Mouse (Mus musculus) limb, embryonic 13.5 days (tissue): ENCODE results near the gene Klhdc7a. TPM values are rescaled to one million over a fixed set of nuclear protein-coding genes. Genes with fewer than 3 reads are reported as not detected.

Experiments used
- ATAC-seq: fragments of 200-750 bp; cut with Nextera tagmentation; 2 replicates; pipeline ENCODE4 v1.8.0; 2017; ENCODE audit warnings: low read depth, moderate number of reproducible peaks, moderate TSS enrichment; ENCODE audit not compliant: low FRiP score
- H3K27ac ChIP-seq: fragments of 300-500 bp; sonication (generic); 2 replicates; pipeline ENCODE4 v1.5.1; 2015; ENCODE audit warnings: inconsistent platforms, mild to moderate bottlenecking, moderate library complexity
- H3K27me3 ChIP-seq: fragments of 300-500 bp; sonication (generic); 2 replicates; pipeline ENCODE4 v1.6.1; 2015; ENCODE audit warnings: mild to moderate bottlenecking, inconsistent platforms
- H3K36me3 ChIP-seq: fragments of 300-500 bp; sonication (generic); 2 replicates; pipeline ENCODE4 v1.6.1; 2015; ENCODE audit warnings: inconsistent platforms, mild to moderate bottlenecking, moderate library complexity
- H3K4me1 ChIP-seq: fragments of 300-500 bp; sonication (generic); 2 replicates; pipeline ENCODE4 v1.6.1; 2015; ENCODE audit warnings: inconsistent platforms
- H3K4me2 ChIP-seq: fragments of 300-500 bp; sonication (generic); replicated peaks from 2 replicates; pipeline ENCODE4 v1.6.1; 2015; ENCODE audit warnings: inconsistent platforms, mild to moderate bottlenecking, moderate library complexity
- H3K4me3 ChIP-seq: fragments of 300-500 bp; sonication (generic); 2 replicates; pipeline ENCODE4 v1.5.1; 2015; ENCODE audit warnings: moderate library complexity, mild to moderate bottlenecking, inconsistent platforms
- H3K9ac ChIP-seq: fragments of 300-500 bp; sonication (generic); 2 replicates; pipeline ENCODE4 v1.6.1; 2015; ENCODE audit warnings: mild to moderate bottlenecking, inconsistent platforms
- H3K9me3 ChIP-seq: fragments of 300-500 bp; sonication (generic); 2 replicates; pipeline ENCODE4 v1.6.1; 2016; ENCODE audit warnings: inconsistent platforms
- WGBS: fragments of 180-500 bp; shearing (Covaris S2); methylation state at CpG from one replicate; pipeline ENCODE4 v1.1.7; 2015; 5-methylcytosine and 5-hydroxymethylcytosine counted together
- polyA plus RNA-seq: library from polyadenylated mRNA; unstranded; fragments of >200 nt; fragmentation: Nextera tagmentation; extraction: Ambion mirVana; gene quantifications from 2 replicates; pipeline ENCODE4 v1.2.1, GENCODE M21; 2015

Klhdc7a gene
- 0.04 TPM in 1 of 2 replicates, not detected in the other for polyA plus RNA-seq

GRCm38 (mm10) chr4:139967922-139968321 is at the start of gene Klhdc7a:
Gene Klhdc7a (minus strand): TSS chr4:139968026.
- Histone ChIP-seq H3K36me3 (no peaks in the 10 kb centered on the region), H3K4me2 (no peak within 1 kb of the TSS), H3K4me1 (peaks cover 18% of the 10 kb centered on the region), H3K4me3 (no peak within 1 kb of the TSS), H3K9ac (no peak within 1 kb of the TSS), H3K27ac (no peak within 1 kb of the TSS), H3K27me3 (peaks cover 16% of the 10 kb centered on the region), H3K9me3 (no peaks in the 10 kb centered on the region)
- no peak for ATAC-seq
- 32% methylated on average over 4 of the region's 4 CpGs for WGBS

GRCm38 (mm10) chr4:140015916-140016315 is 48.1 kb upstream of the Klhdc7a start:
- Histone ChIP-seq H3K9me3 (no peaks in the 10 kb centered on the region), H3K4me1 (0 out of 2 replicates have a peak, but pooled peaks cover 8% of the 10 kb centered on the region), H3K36me3 (no peaks in the 10 kb centered on the region), H3K4me3 (no peak overlapping the region), H3K27me3 (peaks cover 14% of the 10 kb centered on the region), H3K9ac (no peak overlapping the region), H3K4me2 (no peak overlapping the region), H3K27ac (no peak overlapping the region)
- no peak for ATAC-seq
- 25% methylated on average over 7 of the region's 7 CpGs for WGBS

DNA sequence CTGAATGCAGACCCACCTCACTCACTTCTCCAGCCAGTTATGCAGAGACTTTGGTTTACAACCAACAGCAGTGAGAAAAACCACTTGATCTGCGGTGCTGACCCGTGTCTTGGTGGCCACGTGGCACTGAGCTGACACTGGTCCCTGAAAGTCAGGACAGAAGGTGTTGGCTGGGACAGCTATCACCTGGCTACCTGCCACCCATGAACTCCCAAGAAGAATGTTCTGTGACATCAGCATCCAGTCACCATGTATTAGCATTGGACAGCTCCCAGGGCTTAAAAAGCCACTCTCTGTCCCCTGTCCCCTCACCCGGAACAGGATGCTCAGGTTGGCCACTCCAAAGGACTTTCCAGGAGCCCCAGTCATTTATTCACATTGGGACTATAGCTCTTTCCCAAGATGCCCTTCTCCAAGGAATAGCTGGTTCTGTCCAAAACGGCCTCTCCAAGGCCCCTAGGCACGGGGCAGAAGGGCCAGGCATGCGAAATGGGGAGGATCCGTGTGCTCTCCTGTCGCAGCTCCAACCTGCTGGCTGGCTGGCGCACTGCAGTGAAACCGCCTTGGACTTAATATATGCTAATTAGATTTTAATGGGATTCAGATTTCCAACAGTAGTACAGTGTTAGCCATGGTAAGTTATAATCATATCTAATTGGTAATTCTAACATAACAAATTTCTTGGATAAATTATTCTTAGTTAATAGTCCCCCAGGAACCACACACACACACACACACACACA is 43.1 kb upstream of the Klhdc7a start:
- Histone ChIP-seq H3K27me3 (peaks cover 46% of the 10 kb centered on the region), H3K27ac (no peak overlapping the region), H3K4me1 (0 out of 2 replicates have a peak, but pooled peaks cover 4% of the 10 kb centered on the region), H3K4me3 (no peak overlapping the region), H3K36me3 (no peaks in the 10 kb centered on the region), H3K4me2 (no peak overlapping the region), H3K9ac (no peak overlapping the region), H3K9me3 (no peaks in the 10 kb centered on the region)
- 67% methylated on average over 11 of the region's 11 CpGs for WGBS
- no peak for ATAC-seq

- Histone ChIP-seq H3K4me2 (peak overlapping the region; percentile 49), H3K4me3 (0 out of 2 replicates have a peak overlapping the region, but pooled peaks have one; percentile 13), H3K4me1 (no peaks in the 10 kb centered on the region), H3K9me3 (no peaks in the 10 kb centered on the region), H3K9ac (no peak overlapping the region), H3K27me3 (peaks cover 89% of the 10 kb centered on the region), H3K27ac (no peak overlapping the region), H3K36me3 (no peaks in the 10 kb centered on the region)
- no peak for ATAC-seq
- WGBS: 17% methylated on average over 5 of the region's 5 CpGs
Observed at GRCm38 (mm10) chr4:140004932-140005331, 37.1 kb upstream of the Klhdc7a start.

DNA sequence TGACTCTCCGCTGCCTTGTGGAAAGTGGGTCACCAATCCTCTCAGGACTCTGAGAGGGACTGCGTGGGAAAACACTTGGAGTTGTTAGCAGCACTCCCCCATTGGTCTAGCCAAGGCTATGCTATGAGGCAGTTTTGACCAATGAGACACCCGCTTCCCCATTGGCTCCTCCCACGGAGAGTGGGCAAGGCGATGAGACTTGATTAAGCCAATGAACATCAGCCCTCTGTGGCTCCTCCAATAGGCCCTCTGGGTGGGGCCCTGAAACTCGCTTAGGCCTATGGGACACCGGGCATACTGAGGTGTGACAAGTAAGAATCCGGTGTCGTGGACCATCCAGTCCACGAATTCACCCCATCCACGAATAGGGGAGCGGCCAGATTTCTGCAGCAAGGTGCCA is 36.3 kb upstream of the Klhdc7a start:
- no peaks in the 10 kb centered on the region for H3K4me1 ChIP-seq
- H3K27ac ChIP-seq: no peak overlapping the region
- H3K9ac ChIP-seq: no peak overlapping the region
- WGBS: 9% methylated on average over 12 of the region's 12 CpGs
- ATAC-seq: peak; percentile 28; the same call in 1 of the 2 replicates
- H3K27me3 ChIP-seq: peaks cover 87% of the 10 kb centered on the region
- peak overlapping the region; percentile 13 for H3K4me3 ChIP-seq
- H3K36me3 ChIP-seq: no peaks in the 10 kb centered on the region
- no peaks in the 10 kb centered on the region for H3K9me3 ChIP-seq
- H3K4me2 ChIP-seq: peak overlapping the region; percentile 49

DNA sequence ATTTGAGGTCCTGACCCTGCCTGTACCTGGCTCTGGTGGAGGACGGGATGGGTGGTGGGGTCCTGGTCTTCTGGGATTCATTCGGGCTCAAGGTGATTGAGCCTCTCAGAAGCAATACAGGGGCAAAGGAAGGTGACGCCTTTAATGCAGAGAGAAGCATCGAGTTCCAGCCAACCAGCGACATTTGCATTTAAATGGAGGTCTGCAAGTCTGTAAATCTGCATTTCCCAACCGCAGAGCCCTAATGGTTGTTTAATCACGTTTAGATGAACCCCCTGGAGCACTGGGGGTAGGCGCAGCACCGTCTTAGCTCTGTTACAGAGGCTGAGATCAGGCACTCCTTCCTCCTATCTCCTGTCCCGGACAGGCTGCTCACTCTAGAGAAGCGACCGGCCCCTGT is 34.2 kb upstream of the Klhdc7a start:
- 9% methylated on average over 12 of the region's 12 CpGs for WGBS
- H3K27me3 ChIP-seq: peaks cover 75% of the 10 kb centered on the region
- no peak overlapping the region for H3K4me3 ChIP-seq

GRCm38 (mm10) chr4:140000911-140001310 is 33.1 kb upstream of the Klhdc7a start:
- Histone ChIP-seq H3K4me3 (no peak overlapping the region), H3K4me2 (no peak overlapping the region), H3K4me1 (no peaks in the 10 kb centered on the region), H3K9ac (no peak overlapping the region), H3K36me3 (no peaks in the 10 kb centered on the region), H3K27ac (no peak overlapping the region), H3K27me3 (peaks cover 64% of the 10 kb centered on the region), H3K9me3 (peaks cover 8% of the 10 kb centered on the region; the same call in 1 of the 2 replicates)
- no peak for ATAC-seq
- WGBS: 71% methylated on average over 5 of the region's 5 CpGs

More for the DNA sequence above, 34.2 kb upstream of the Klhdc7a start:
- no peak overlapping the region for H3K4me2 ChIP-seq
- ATAC-seq: no peak
- no peak overlapping the region for H3K9ac ChIP-seq
- H3K4me1 ChIP-seq: no peaks in the 10 kb centered on the region
- no peaks in the 10 kb centered on the region for H3K36me3 ChIP-seq
- peaks cover 8% of the 10 kb centered on the region; the same call in 1 of the 2 replicates for H3K9me3 ChIP-seq
- no peak overlapping the region for H3K27ac ChIP-seq

DNA sequence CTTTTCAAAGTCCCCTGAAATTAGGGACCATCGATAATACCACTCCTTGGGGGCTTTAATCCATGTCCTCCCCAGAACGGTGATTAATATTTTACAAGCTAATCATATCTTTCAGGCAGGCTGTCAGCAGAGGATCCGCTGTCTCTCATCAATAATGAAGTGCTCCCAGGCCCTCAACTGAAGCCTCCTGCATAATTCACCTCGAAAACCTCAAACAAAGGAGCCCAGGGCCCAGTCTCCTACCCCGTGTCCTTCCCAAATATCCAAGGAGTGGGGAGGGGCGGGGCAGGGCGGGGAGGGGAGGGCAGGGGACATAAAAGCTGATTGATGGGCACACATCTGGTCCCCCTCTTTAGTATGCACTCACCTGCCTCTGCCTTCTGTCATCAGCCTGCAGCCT is 31.2 kb upstream of the Klhdc7a start:
- H3K27me3 ChIP-seq: peaks cover 45% of the 10 kb centered on the region

GRCm38 (mm10) chr4:139995659-139996058 is 27.8 kb upstream of the Klhdc7a start:
- H3K36me3 ChIP-seq: no peaks in the 10 kb centered on the region
- no peak overlapping the region for H3K9ac ChIP-seq
- H3K4me2 ChIP-seq: no peak overlapping the region
- peaks cover 7% of the 10 kb centered on the region for H3K4me1 ChIP-seq
- ATAC-seq: no peak
- H3K9me3 ChIP-seq: peaks cover 8% of the 10 kb centered on the region; the same call in 1 of the 2 replicates
- no peak overlapping the region for H3K27ac ChIP-seq
- H3K4me3 ChIP-seq: no peak overlapping the region
- H3K27me3 ChIP-seq: peaks cover 11% of the 10 kb centered on the region
- WGBS: 51% methylated on average over 8 of the region's 8 CpGs

More for the DNA sequence above, 31.2 kb upstream of the Klhdc7a start:
- H3K27ac ChIP-seq: no peak overlapping the region
- H3K4me3 ChIP-seq: no peak overlapping the region
- no peak overlapping the region for H3K4me2 ChIP-seq
- 59% methylated on average over 7 of the region's 7 CpGs for WGBS
- ATAC-seq: no peak
- H3K9me3 ChIP-seq: peaks cover 8% of the 10 kb centered on the region; the same call in 1 of the 2 replicates
- H3K9ac ChIP-seq: no peak overlapping the region
- H3K36me3 ChIP-seq: no peaks in the 10 kb centered on the region
- H3K4me1 ChIP-seq: no peaks in the 10 kb centered on the region

DNA sequence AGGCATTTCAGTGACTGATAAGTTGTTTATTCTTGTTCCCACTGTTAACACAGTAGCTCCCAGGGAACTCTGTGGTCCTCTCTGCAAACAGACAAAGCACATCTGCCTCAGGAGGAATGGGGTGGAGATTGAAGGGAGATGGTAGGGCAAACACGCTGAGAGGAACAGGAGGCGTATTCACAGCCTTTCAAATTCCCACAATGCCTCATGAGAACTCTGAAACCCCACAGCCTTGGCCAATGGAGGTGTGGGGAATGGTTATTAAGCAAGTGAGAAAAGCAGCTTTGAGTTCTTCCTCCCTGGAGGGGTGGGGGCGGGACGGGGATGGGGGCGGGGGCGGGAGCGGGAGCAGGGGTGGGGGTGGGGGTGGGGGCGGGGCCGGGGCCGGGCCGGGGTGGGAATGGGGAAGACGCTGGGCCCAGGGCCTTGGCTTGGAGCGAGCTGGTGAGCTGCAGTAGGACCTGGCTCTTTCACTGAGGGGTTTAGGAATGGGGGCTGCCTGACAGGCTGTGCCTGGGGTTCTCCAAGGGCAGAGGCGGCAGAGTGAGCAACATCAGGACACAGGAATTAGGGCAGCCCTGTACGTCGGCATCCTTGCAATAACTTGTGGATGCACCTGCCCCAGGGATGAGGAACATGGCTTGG is 25.4 kb upstream of the Klhdc7a start:
- WGBS: 13% methylated on average over 10 of the region's 16 CpGs
- Histone ChIP-seq H3K4me1 (peaks cover 7% of the 10 kb centered on the region), H3K36me3 (no peaks in the 10 kb centered on the region), H3K27me3 (peaks cover under 1% of the 10 kb centered on the region; the same call in 1 of the 2 replicates), H3K9ac (no peak overlapping the region), H3K27ac (no peak overlapping the region), H3K9me3 (peaks cover 6% of the 10 kb centered on the region; the same call in 1 of the 2 replicates), H3K4me2 (peak overlapping the region; percentile 23), H3K4me3 (no peak overlapping the region)
- no peak for ATAC-seq

DNA sequence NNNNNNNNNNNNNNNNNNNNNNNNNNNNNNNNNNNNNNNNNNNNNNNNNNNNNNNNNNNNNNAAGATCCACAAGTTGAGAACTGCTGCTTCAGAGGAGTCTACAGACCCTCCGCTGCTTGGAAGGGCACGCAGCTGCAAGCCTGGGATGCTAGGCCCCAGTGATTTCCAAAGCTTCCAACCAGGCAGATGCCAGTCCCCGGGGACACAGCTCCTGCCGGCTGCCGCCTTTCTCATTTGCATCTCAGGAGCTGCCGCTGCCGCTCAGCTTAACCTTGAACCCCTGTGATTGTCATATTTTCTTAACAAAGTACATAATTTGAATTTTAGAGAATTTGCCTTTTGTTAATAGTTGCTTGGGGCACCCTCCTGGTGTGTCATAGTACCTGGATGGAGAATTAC is 19.1 kb upstream of the Klhdc7a start:
- WGBS: 32% methylated on average over 7 of the region's 7 CpGs
- Histone ChIP-seq H3K36me3 (no peaks in the 10 kb centered on the region), H3K27me3 (peaks cover 23% of the 10 kb centered on the region), H3K4me1 (0 out of 2 replicates have a peak, but pooled peaks cover 4% of the 10 kb centered on the region), H3K4me3 (no peak overlapping the region), H3K9me3 (no peaks in the 10 kb centered on the region), H3K4me2 (no peak overlapping the region), H3K27ac (no peak overlapping the region), H3K9ac (no peak overlapping the region)
- no peak for ATAC-seq

DNA sequence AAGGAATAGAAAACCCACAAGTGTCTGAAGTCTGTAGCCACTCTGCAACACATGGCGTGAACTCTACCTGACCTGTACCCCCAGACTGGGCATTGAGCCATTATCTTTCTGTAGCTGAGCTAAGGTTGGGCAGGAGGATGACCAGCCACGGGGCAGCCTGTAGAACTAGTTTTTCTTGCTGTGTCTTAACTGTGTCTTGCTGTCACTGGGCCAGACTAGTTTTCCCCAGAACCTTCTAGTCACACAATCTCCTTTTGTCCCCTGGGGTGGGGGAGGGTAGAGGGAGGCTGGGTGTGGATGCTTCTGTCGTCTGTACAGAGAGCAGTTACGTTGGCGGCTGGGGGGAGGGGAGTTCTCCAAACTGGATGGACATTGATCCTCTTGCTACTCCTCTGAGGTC is 10.9 kb upstream of the Klhdc7a start:
- no peak overlapping the region for H3K27ac ChIP-seq
- H3K4me3 ChIP-seq: no peak overlapping the region
- peaks cover 14% of the 10 kb centered on the region for H3K4me1 ChIP-seq
- H3K9ac ChIP-seq: no peak overlapping the region
- H3K27me3 ChIP-seq: 0 out of 2 replicates have a peak, but pooled peaks cover 4% of the 10 kb centered on the region
- H3K36me3 ChIP-seq: no peaks in the 10 kb centered on the region
- H3K9me3 ChIP-seq: no peaks in the 10 kb centered on the region
- no peak for ATAC-seq
- WGBS: 42% methylated on average over 5 of the region's 5 CpGs
- no peak overlapping the region for H3K4me2 ChIP-seq
